Mouse (Mus musculus): Measurements from ENCODE around the gene Tex38.

DNA sequence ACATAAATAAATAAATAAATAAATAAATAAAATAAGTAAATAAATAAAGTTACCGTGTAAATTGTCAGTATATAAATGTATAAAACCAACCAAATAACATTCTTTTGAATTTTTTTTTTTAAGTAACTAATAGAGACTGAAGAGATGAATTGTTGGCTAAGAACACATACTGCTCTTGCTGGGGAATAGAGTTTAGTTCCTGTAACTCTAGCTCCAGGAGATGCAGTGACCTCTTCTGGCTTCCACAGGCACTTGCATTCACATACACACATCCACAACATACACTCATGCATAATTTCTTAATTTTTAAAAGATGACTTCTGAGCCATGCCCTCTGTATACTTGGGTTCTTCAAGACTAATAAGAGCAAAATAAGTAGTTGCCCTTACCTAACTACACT is 26.0 kb downstream of the Tex38 start:
- TF ChIP-seq E2F4 (IDR thresholded peaks at IDR 0.05; ENCODE audit: insufficient replicate concordance, low read depth, low read length) (no peak), ZC3H11A (IDR thresholded peaks at IDR 0.05; ENCODE audit: low read depth, low read length) (no peak), HCFC1 (IDR thresholded peaks at IDR 0.05; ENCODE audit: low read depth, low read length) (no peak), CTCF (conservative IDR thresholded peaks at IDR 0.05 in 1 of 2, IDR thresholded peaks at IDR 0.05 in 1 of 2; ENCODE audit: low read depth in 2 of 2, low read length in 2 of 2) (peak in 1 of 2 experiments; percentile 41; a peak in 2 of 4 replicates), MAX (IDR thresholded peaks at IDR 0.05; ENCODE audit: low read length) (no peak), ZKSCAN1 (IDR thresholded peaks at IDR 0.05; ENCODE audit: borderline replicate concordance, low read depth, low read length) (no peak), POLR2A (IDR thresholded peaks at IDR 0.05; ENCODE audit: low read depth, low read length) (no peak), SIN3A (IDR thresholded peaks at IDR 0.05; ENCODE audit: low read length) (no peak)

All from CH12.LX (cell line).